Mouse (Mus musculus) liver, embryonic 16.5 days (tissue): ENCODE measurements around the gene Gm11437. TPM values are rescaled to one million over a fixed set of nuclear protein-coding genes. Genes with fewer than 3 reads are reported as not detected.
A peak's percentile ranks its signal among the peaks of the same experiment; 100 is the strongest.

Experiments
- ATAC-seq: fragments of 200-750 bp; cut with Nextera tagmentation; 2 replicates; pipeline ENCODE4 v1.8.0; 2017; ENCODE audit warnings: low read depth, mild to moderate bottlenecking, moderate number of reproducible peaks, moderate library complexity
- H3K27ac ChIP-seq: fragments of 300-500 bp; sonication (generic); 2 replicates; pipeline ENCODE4 v1.5.1; 2014; ENCODE audit warnings: mild to moderate bottlenecking, low read length
- H3K27me3 ChIP-seq: fragments of 300-500 bp; sonication (generic); 2 replicates; pipeline ENCODE4 v1.6.1; 2014; ENCODE audit warnings: low read depth, low read length, mixed read lengths; ENCODE audit not compliant: control insufficient read depth, insufficient read depth
- H3K36me3 ChIP-seq: fragments of 300-500 bp; sonication (generic); 2 replicates; pipeline ENCODE4 v1.6.1; 2014; ENCODE audit warnings: mild to moderate bottlenecking; ENCODE audit not compliant: control insufficient read depth, insufficient read depth
- H3K4me1 ChIP-seq: fragments of 300-500 bp; sonication (generic); 2 replicates; pipeline ENCODE4 v1.6.1; 2014; ENCODE audit warnings: low read depth, low read length, mixed read lengths; ENCODE audit not compliant: control insufficient read depth
- H3K4me2 ChIP-seq: fragments of 300-500 bp; sonication (generic); 2 replicates; pipeline ENCODE4 v1.6.1; 2014; ENCODE audit warnings: low read depth, low read length, mixed read lengths
- H3K4me3 ChIP-seq: fragments of 300-500 bp; sonication (generic); 2 replicates; pipeline ENCODE4 v1.5.1; 2014; ENCODE audit warnings: low read depth, mild to moderate bottlenecking, low read length
- H3K9ac ChIP-seq: fragments of 300-500 bp; sonication (generic); 2 replicates; pipeline ENCODE4 v1.6.1; 2014; ENCODE audit warnings: low read depth, low read length
- H3K9me3 ChIP-seq: fragments of 300-500 bp; sonication (generic); replicated peaks from 2 replicates; pipeline ENCODE4 v1.6.1; 2016; ENCODE audit warnings: low read length; ENCODE audit not compliant: control insufficient read depth
- WGBS: fragments of 180-500 bp; shearing (Covaris S2); extraction: QIAGEN DNeasy Blood & Tissue Kit; methylation state at CpG from one replicate; pipeline ENCODE4 v1.1.7; 2014; ENCODE audit not compliant: insufficient replicate concordance; 5-methylcytosine and 5-hydroxymethylcytosine counted together
- polyA plus RNA-seq: library from polyadenylated mRNA; unstranded; fragments of >200 nt; fragmentation: Nextera tagmentation; extraction: Ambion mirVana; gene quantifications from 2 replicates; pipeline ENCODE4 v1.2.1, GENCODE M21; 2015

Gm11437 gene
- polyA plus RNA-seq, 1 experiment from 2014 or later, result not detected

GRCm38 (mm10) chr11:84121051-84121956 lies 46.0 kb downstream of the Gm11437 start:
- WGBS, result 69% methylated on average over 12 of the region's 12 CpGs

GRCm38 (mm10) chr11:84117431-84117830 lies 49.8 kb downstream of the Gm11437 start:
- ATAC-seq, result no peak
- H3K27ac ChIP-seq, result no peak overlapping the region
- WGBS, result 70% methylated on average over 4 of the region's 4 CpGs
- no peaks in the 10 kb centered on the region for H3K27me3 ChIP-seq
- no peak overlapping the region for H3K4me3 ChIP-seq
- 0 out of 2 replicates have a peak, but pooled peaks cover 2% of the 10 kb centered on the region for H3K36me3 ChIP-seq
- no peak overlapping the region for H3K9ac ChIP-seq
- no peaks in the 10 kb centered on the region; the same call in 1 of the 2 replicates for H3K4me1 ChIP-seq
- H3K9me3 ChIP-seq, result no peaks in the 10 kb centered on the region
- no peak overlapping the region for H3K4me2 ChIP-seq

More at GRCm38 (mm10) chr11:84121051-84121956, 46.0 kb downstream of the Gm11437 start:
- Histone ChIP-seq H3K4me3 (no peak overlapping the region), H3K27ac (no peak overlapping the region), H3K4me2 (no peak overlapping the region), H3K9me3 (no peaks in the 10 kb centered on the region), H3K4me1 (no peaks in the 10 kb centered on the region), H3K9ac (no peak overlapping the region), H3K36me3 (no peaks in the 10 kb centered on the region), H3K27me3 (no peaks in the 10 kb centered on the region)
- peak; percentile 72 for ATAC-seq

- Histone ChIP-seq H3K4me3 (no peak overlapping the region), H3K9ac (no peak overlapping the region), H3K4me1 (no peaks in the 10 kb centered on the region; the same call in 1 of the 2 replicates), H3K27ac (no peak overlapping the region), H3K36me3 (0 out of 2 replicates have a peak, but pooled peaks cover 2% of the 10 kb centered on the region), H3K27me3 (no peaks in the 10 kb centered on the region), H3K4me2 (no peak overlapping the region), H3K9me3 (no peaks in the 10 kb centered on the region)
- no peak for ATAC-seq
- WGBS, result 52% methylated on average over 2 of the region's 2 CpGs
Observed at GRCm38 (mm10) chr11:84116221-84116620, 51.1 kb downstream of the Gm11437 start.

- Histone ChIP-seq H3K4me1 (no peaks in the 10 kb centered on the region; the same call in 1 of the 2 replicates), H3K36me3 (0 out of 2 replicates have a peak, but pooled peaks cover 2% of the 10 kb centered on the region), H3K4me3 (no peak overlapping the region), H3K9me3 (no peaks in the 10 kb centered on the region), H3K9ac (no peak overlapping the region), H3K4me2 (no peak overlapping the region), H3K27me3 (no peaks in the 10 kb centered on the region), H3K27ac (no peak overlapping the region)
- ATAC-seq, result no peak
- 84% methylated on average over 9 of the region's 9 CpGs for WGBS
Observed at GRCm38 (mm10) chr11:84115646-84116045, 51.6 kb downstream of the Gm11437 start.

GRCm38 (mm10) chr11:84113623-84114022 lies 53.7 kb downstream of the Gm11437 start:
- Histone ChIP-seq H3K27ac (no peak overlapping the region), H3K9ac (no peak overlapping the region), H3K4me2 (no peak overlapping the region), H3K27me3 (no peaks in the 10 kb centered on the region), H3K9me3 (no peaks in the 10 kb centered on the region), H3K36me3 (peaks cover 5% of the 10 kb centered on the region; the same call in 1 of the 2 replicates), H3K4me1 (no peaks in the 10 kb centered on the region; the same call in 1 of the 2 replicates), H3K4me3 (no peak overlapping the region)
- 80% methylated on average over 5 of the region's 5 CpGs for WGBS
- no peak for ATAC-seq

GRCm38 (mm10) chr11:84107137-84107536 lies 60.1 kb downstream of the Gm11437 start:
- 44% methylated on average over 2 of the region's 2 CpGs for WGBS
- Histone ChIP-seq H3K36me3 (peaks cover 10% of the 10 kb centered on the region; the same call in 1 of the 2 replicates), H3K4me1 (no peaks in the 10 kb centered on the region), H3K9me3 (no peaks in the 10 kb centered on the region), H3K9ac (no peak overlapping the region), H3K27me3 (no peaks in the 10 kb centered on the region), H3K4me3 (no peak overlapping the region), H3K27ac (no peak overlapping the region), H3K4me2 (no peak overlapping the region)
- no peak for ATAC-seq

GRCm38 (mm10) chr11:84104036-84104435 lies 63.2 kb downstream of the Gm11437 start:
- peaks cover 6% of the 10 kb centered on the region; the same call in 1 of the 2 replicates for H3K36me3 ChIP-seq
- no peaks in the 10 kb centered on the region for H3K4me1 ChIP-seq
- H3K9ac ChIP-seq, result no peak overlapping the region
- no peak for ATAC-seq
- 83% methylated on average over 6 of the region's 6 CpGs for WGBS
- no peaks in the 10 kb centered on the region for H3K9me3 ChIP-seq
- no peak overlapping the region for H3K27ac ChIP-seq
- H3K4me3 ChIP-seq, result no peak overlapping the region
- H3K4me2 ChIP-seq, result no peak overlapping the region
- no peaks in the 10 kb centered on the region for H3K27me3 ChIP-seq

GRCm38 (mm10) chr11:84101182-84101581 lies 66.1 kb downstream of the Gm11437 start:
- Histone ChIP-seq H3K4me1 (no peaks in the 10 kb centered on the region), H3K9ac (no peak overlapping the region), H3K9me3 (no peaks in the 10 kb centered on the region), H3K27ac (no peak overlapping the region), H3K27me3 (no peaks in the 10 kb centered on the region), H3K36me3 (peaks cover 6% of the 10 kb centered on the region; the same call in 1 of the 2 replicates), H3K4me2 (no peak overlapping the region), H3K4me3 (no peak overlapping the region)
- no peak for ATAC-seq
